Mouse (Mus musculus) adrenal gland, postnatal 14 days (tissue): ENCODE results near the gene Grip1. TPM values are rescaled to one million over a fixed set of nuclear protein-coding genes. Genes with fewer than 3 reads are reported as not detected.

Experiments
- total RNA-seq: library from RNA; stranded (reverse); gene quantifications from 2 replicates; pipeline ENCODE4 v1.2.3, GENCODE M21; 2021

Gene Grip1
- total RNA-seq, 1 experiment from 2014 or later, result 1.3 TPM

Other genes starting within 250 kb of the Grip1 start
- gene Cand1, start 213.8 kb upstream of the Grip1 start, total RNA-seq, result 88.4 and 95.3 TPM in 2 replicates